Mouse (Mus musculus): Measurements from ENCODE around the gene Slc35g2. TPM values are rescaled to one million over a fixed set of nuclear protein-coding genes. Genes with fewer than 3 reads are reported as not detected.

Slc35g2 gene
- 4.5 and 5.6 TPM in 2 replicates for polyA plus RNA-seq (2015; fragmentation: Nextera tagmentation; extraction: Ambion mirVana)

DNA sequence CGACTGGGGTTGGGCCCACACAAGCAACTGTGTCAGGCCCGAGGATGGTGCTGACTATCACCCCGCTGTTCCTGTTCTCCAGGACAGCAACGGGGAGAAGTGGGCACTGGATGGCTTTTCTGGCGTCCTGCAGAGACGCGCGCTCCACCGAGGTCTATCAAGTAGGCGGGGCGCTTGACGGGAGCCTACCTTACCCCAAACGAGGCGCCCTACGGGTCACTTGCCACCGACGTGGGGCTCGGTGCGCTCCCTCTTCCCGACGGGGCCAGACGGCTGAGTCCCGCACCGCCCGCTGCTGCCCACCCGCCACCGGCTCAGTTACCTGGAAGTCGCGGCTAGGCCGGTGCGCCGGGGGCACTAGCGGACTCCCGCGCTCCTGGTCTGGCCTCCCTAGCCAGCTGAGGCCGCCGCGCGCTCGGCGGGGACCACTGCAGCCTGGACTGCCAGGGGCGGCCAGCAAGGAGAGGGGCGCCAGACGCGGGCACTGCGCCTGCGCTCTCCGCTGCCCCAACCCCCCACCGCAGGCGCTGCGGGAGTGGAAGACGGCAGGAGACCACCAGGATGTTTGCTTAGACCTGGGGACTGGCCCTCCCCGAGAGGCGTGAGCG is at the start of gene Slc35g2:
TSS of gene Slc35g2 (minus strand) at position 465 of the 608 bp plus-strand sequence.
- Histone ChIP-seq H3K27ac (peak within 1 kb of the TSS; percentile 30; the same call in 1 of the 2 replicates), H3K9ac (peak within 1 kb of the TSS; percentile 65), H3K4me2 (peak within 1 kb of the TSS; percentile 96), H3K27me3 (0 out of 2 replicates have a peak, but pooled peaks cover 3% of the 10 kb centered on the region), H3K4me1 (peaks cover 13% of the 10 kb centered on the region; the same call in 1 of the 2 replicates), H3K36me3 (no peaks in the 10 kb centered on the region), H3K4me3 (replicated peaks) (peak within 1 kb of the TSS; percentile 72), H3K9me3 (replicated peaks) (no peaks in the 10 kb centered on the region)
- under 1% methylated on average over 51 of the region's 55 CpGs for WGBS
- ATAC-seq (replicated peaks; ENCODE audit: low FRiP score), result peak; percentile 96

DNA sequence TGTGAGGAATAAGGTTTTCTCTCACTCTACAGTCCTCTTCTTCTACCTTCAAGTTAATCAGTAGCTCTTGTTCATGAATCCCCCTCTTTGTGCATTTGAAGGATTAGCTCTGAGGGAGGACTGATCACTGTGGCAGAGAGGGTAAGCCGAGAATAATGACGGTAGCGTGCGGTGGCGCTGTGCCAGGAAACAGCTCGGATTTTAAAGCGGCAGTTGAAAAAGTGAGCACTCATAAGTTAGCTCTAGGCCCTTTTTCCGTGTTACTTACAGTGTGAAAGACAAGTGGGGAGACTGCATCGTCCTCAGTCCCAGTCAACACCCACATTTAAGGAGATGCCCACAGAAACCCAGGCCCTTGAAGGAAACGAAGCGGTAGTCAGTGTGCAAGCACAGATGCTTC is 46.1 kb upstream of the Slc35g2 start:
- H3K36me3 ChIP-seq, result no peaks in the 10 kb centered on the region
- no peaks in the 10 kb centered on the region for H3K9me3 ChIP-seq (replicated peaks)
- H3K4me1 ChIP-seq, result peaks cover 4% of the 10 kb centered on the region; the same call in 1 of the 2 replicates
- no peak overlapping the region for H3K9ac ChIP-seq
- no peak overlapping the region for H3K4me2 ChIP-seq
- no peak for ATAC-seq (replicated peaks; ENCODE audit: low FRiP score)
- WGBS, result 49% methylated on average over 11 of the region's 11 CpGs
- no peak overlapping the region for H3K4me3 ChIP-seq (replicated peaks)
- H3K27ac ChIP-seq, result no peak overlapping the region
- no peaks in the 10 kb centered on the region for H3K27me3 ChIP-seq

GRCm38 (mm10) chr9:100613501-100614071 is 42.7 kb upstream of the Slc35g2 start:
- no peak overlapping the region for H3K9ac ChIP-seq
- H3K4me2 ChIP-seq, result no peak overlapping the region
- no peaks in the 10 kb centered on the region for H3K9me3 ChIP-seq (replicated peaks)
- H3K27ac ChIP-seq, result no peak overlapping the region
- H3K4me3 ChIP-seq (replicated peaks), result no peak overlapping the region
- H3K27me3 ChIP-seq, result no peaks in the 10 kb centered on the region
- 89% methylated on average over 3 of the region's 3 CpGs for WGBS
- no peak for ATAC-seq (replicated peaks; ENCODE audit: low FRiP score)
- peaks cover 4% of the 10 kb centered on the region; the same call in 1 of the 2 replicates for H3K4me1 ChIP-seq
- H3K36me3 ChIP-seq, result no peaks in the 10 kb centered on the region

- no peak overlapping the region for H3K27ac ChIP-seq
- H3K9me3 ChIP-seq (replicated peaks), result no peaks in the 10 kb centered on the region
- whole genome bisulfite sequencing, result 62% methylated on average over 7 of the region's 7 CpGs
- H3K9ac ChIP-seq, result no peak overlapping the region
- no peak overlapping the region for H3K4me2 ChIP-seq
- no peak overlapping the region for H3K4me3 ChIP-seq (replicated peaks)
- no peaks in the 10 kb centered on the region for H3K27me3 ChIP-seq
- H3K36me3 ChIP-seq, result no peaks in the 10 kb centered on the region
- ATAC-seq (replicated peaks; ENCODE audit: low FRiP score), result no peak
- H3K4me1 ChIP-seq, result no peaks in the 10 kb centered on the region
These were observed 35.2 kb upstream of the Slc35g2 start for GRCm38 (mm10) chr9:100605985-100606554.

- 94% methylated on average over 1 of the region's 1 CpGs for WGBS
- ATAC-seq (replicated peaks; ENCODE audit: low FRiP score), result no peak
These were observed 34.6 kb upstream of the Slc35g2 start for GRCm38 (mm10) chr9:100605522-100605921.

DNA sequence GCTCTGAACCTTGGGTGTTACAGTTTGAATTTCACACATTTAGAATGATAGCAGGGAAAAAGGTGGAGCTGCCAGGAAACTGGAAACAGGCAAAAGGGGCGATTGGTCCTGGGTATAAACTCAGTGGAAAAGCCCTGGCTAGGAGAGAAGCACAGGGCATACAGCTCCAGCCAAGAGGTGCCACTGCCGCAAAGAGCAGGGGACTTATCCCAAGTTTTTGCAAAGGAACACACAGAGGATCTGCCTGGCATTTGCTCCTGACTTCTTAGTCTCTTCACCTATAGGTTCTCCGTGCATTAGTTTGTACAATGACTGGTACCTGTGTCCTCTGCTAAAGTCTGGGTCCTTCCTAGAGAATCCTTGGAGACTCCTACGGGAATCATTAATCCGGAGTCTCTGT is 32.3 kb upstream of the Slc35g2 start:
- no peak for ATAC-seq (replicated peaks; ENCODE audit: low FRiP score)
- Histone ChIP-seq H3K4me2 (no peak overlapping the region), H3K36me3 (no peaks in the 10 kb centered on the region), H3K27ac (no peak overlapping the region), H3K9ac (no peak overlapping the region), H3K4me3 (replicated peaks) (no peak overlapping the region), H3K9me3 (replicated peaks) (no peaks in the 10 kb centered on the region), H3K27me3 (no peaks in the 10 kb centered on the region), H3K4me1 (no peaks in the 10 kb centered on the region)
- 74% methylated on average over 5 of the region's 5 CpGs for WGBS

More at GRCm38 (mm10) chr9:100605522-100605921, 34.6 kb upstream of the Slc35g2 start:
- H3K27me3 ChIP-seq, result no peaks in the 10 kb centered on the region
- no peak overlapping the region for H3K4me2 ChIP-seq
- no peaks in the 10 kb centered on the region for H3K4me1 ChIP-seq
- no peak overlapping the region for H3K4me3 ChIP-seq (replicated peaks)
- H3K9ac ChIP-seq, result no peak overlapping the region
- no peak overlapping the region for H3K27ac ChIP-seq
- H3K9me3 ChIP-seq (replicated peaks), result no peaks in the 10 kb centered on the region
- H3K36me3 ChIP-seq, result no peaks in the 10 kb centered on the region

DNA sequence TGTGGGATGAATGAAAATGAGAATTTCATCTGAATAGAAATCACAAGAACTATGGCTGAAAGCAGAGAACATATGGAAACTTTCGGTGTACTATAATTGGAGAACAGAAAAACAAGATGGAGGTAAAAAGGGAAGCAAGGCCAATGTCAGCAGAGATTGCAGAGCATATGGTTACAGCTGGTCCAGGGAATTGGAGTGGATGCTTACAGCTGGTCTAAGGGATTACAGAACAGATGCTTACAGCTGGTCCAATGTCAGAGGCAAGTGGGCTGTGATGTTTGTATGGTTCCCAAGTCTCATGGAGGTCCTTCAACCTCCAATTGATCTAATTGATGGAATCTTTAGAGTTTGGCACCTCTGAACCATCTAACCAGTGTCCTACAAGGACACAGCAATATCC is 31.2 kb upstream of the Slc35g2 start:
- Histone ChIP-seq H3K27me3 (no peaks in the 10 kb centered on the region), H3K9ac (no peak overlapping the region), H3K27ac (no peak overlapping the region), H3K4me3 (replicated peaks) (no peak overlapping the region), H3K4me2 (no peak overlapping the region), H3K4me1 (no peaks in the 10 kb centered on the region), H3K36me3 (no peaks in the 10 kb centered on the region), H3K9me3 (replicated peaks) (no peaks in the 10 kb centered on the region)
- 82% methylated on average over 1 of the region's 1 CpGs for WGBS
- ATAC-seq (replicated peaks; ENCODE audit: low FRiP score), result no peak

GRCm38 (mm10) chr9:100599761-100600328 is 29.0 kb upstream of the Slc35g2 start:
- no peaks in the 10 kb centered on the region for H3K9me3 ChIP-seq (replicated peaks)
- H3K9ac ChIP-seq, result no peak overlapping the region
- 78% methylated on average over 3 of the region's 3 CpGs for WGBS
- H3K4me1 ChIP-seq, result no peaks in the 10 kb centered on the region
- no peaks in the 10 kb centered on the region for H3K36me3 ChIP-seq
- H3K27me3 ChIP-seq, result no peaks in the 10 kb centered on the region
- no peak for ATAC-seq (replicated peaks; ENCODE audit: low FRiP score)
- H3K4me3 ChIP-seq (replicated peaks), result no peak overlapping the region
- no peak overlapping the region for H3K27ac ChIP-seq
- H3K4me2 ChIP-seq, result no peak overlapping the region

GRCm38 (mm10) chr9:100597546-100597945 is 26.7 kb upstream of the Slc35g2 start, which contains the start of gene Stag1:
Gene Stag1 (plus strand): TSS chr9:100597798.
- H3K9me3 ChIP-seq (replicated peaks), result no peaks in the 10 kb centered on the region
- H3K4me3 ChIP-seq (replicated peaks), result no peak within 1 kb of the TSS
- H3K4me1 ChIP-seq, result no peaks in the 10 kb centered on the region
- ATAC-seq (replicated peaks; ENCODE audit: low FRiP score), result no peak
- H3K9ac ChIP-seq, result no peak within 1 kb of the TSS
- H3K27ac ChIP-seq, result no peak within 1 kb of the TSS
- no peak within 1 kb of the TSS for H3K4me2 ChIP-seq
- 85% methylated on average over 8 of the region's 8 CpGs for WGBS
- no peaks in the 10 kb centered on the region for H3K27me3 ChIP-seq
- H3K36me3 ChIP-seq, result no peaks in the 10 kb centered on the region

- Histone ChIP-seq H3K9me3 (replicated peaks) (no peaks in the 10 kb centered on the region), H3K27me3 (no peaks in the 10 kb centered on the region), H3K36me3 (no peaks in the 10 kb centered on the region), H3K4me2 (no peak overlapping the region), H3K4me3 (replicated peaks) (no peak overlapping the region), H3K4me1 (no peaks in the 10 kb centered on the region), H3K27ac (no peak overlapping the region), H3K9ac (no peak overlapping the region)
- 93% methylated on average over 8 of the region's 8 CpGs for WGBS
- ATAC-seq (replicated peaks; ENCODE audit: low FRiP score), result no peak
These were observed 25.4 kb upstream of the Slc35g2 start for GRCm38 (mm10) chr9:100596317-100596716.

- ATAC-seq (replicated peaks; ENCODE audit: low FRiP score), result no peak
- Histone ChIP-seq H3K4me2 (no peak overlapping the region), H3K9ac (no peak overlapping the region), H3K4me3 (replicated peaks) (no peak overlapping the region), H3K36me3 (no peaks in the 10 kb centered on the region), H3K4me1 (no peaks in the 10 kb centered on the region), H3K27ac (no peak overlapping the region), H3K9me3 (replicated peaks) (no peaks in the 10 kb centered on the region), H3K27me3 (no peaks in the 10 kb centered on the region)
- 65% methylated on average over 4 of the region's 4 CpGs for WGBS
These were observed 19.6 kb upstream of the Slc35g2 start for GRCm38 (mm10) chr9:100590462-100590861.

DNA sequence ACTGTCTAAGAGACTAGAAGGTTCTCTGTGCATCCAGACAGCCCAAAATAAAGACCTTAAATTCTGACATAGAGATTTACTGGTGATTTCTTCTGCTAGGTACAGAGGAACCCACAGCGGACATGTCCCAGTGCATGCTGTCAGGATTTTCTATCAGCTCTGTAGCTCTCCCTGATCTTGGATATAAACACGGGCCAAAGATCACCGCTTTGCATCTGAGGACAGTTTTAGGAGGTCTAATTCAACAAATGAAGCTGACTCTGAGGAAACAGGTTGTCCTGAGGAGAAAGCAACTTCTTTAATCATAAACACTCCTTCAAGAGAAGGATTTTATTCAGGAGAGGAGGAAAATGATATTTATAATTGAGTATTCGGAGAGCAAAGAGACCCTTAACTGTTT is 13.1 kb upstream of the Slc35g2 start:
- ATAC-seq (replicated peaks; ENCODE audit: low FRiP score), result no peak
- Histone ChIP-seq H3K9me3 (replicated peaks) (no peaks in the 10 kb centered on the region), H3K4me1 (peaks cover 22% of the 10 kb centered on the region), H3K4me3 (replicated peaks) (no peak overlapping the region), H3K4me2 (no peak overlapping the region), H3K9ac (no peak overlapping the region), H3K27ac (peak overlapping the region; percentile 93), H3K36me3 (no peaks in the 10 kb centered on the region), H3K27me3 (no peaks in the 10 kb centered on the region)
- 68% methylated on average over 4 of the region's 4 CpGs for WGBS

All from kidney, embryonic 15.5 days (tissue).